In genomic region chr11:26962040-26962927, GRCm38 (mm10) we compare ENCODE assay signal across 8 mouse cellular contexts.
DNase-seq lines count a peak whose midpoint lies in the region; ATAC-seq lines count a peak whose summit lies in the region.

No protein-coding gene starts in this region.

- no peak overlapping the region for H3K4me3 ChIP-seq in heart, embryonic 14.5 days (ENCODE audit: control insufficient read depth in 1 of 2, insufficient read depth in 1 of 2, low read depth in 1 of 2, low read length in 2 of 2)
- H3K4me3 ChIP-seq in forebrain, embryonic 14.5 days (ENCODE audit: low read depth, low read length): no peak overlapping the region
- H3K4me3 ChIP-seq in midbrain, embryonic 12.5 days: no peak overlapping the region

- DNase-seq in heart, postnatal 4 days: no peak
- DNase-seq in R1 (ENCODE audit: low read depth, low spot score) (peak; percentile 8), liver (no peak)
- peak; percentile 84 for DNase-seq in forebrain, embryonic 14.5 days (ENCODE audit: low spot score)
- DNase-seq in urinary bladder, postnatal 14 days (ENCODE audit: low spot score): no peak
- no peak for DNase-seq in right cerebral cortex, postnatal 14 days

- H3K4me2 ChIP-seq in heart, embryonic 14.5 days (ENCODE audit: low read length): peak overlapping the region; percentile 41
- H3K4me2 ChIP-seq in forebrain, embryonic 14.5 days (ENCODE audit: low read length): no peak overlapping the region
- H3K4me2 ChIP-seq in midbrain, embryonic 12.5 days (replicated peaks): no peak overlapping the region

- H3K36me3 ChIP-seq in heart, embryonic 14.5 days (ENCODE audit: control insufficient read depth, insufficient read depth, low read length): no peaks in the 10 kb centered on the region
- H3K36me3 ChIP-seq in forebrain, embryonic 14.5 days (ENCODE audit: control insufficient read depth, insufficient read depth, low read length): no peaks in the 10 kb centered on the region
- H3K36me3 ChIP-seq in midbrain, embryonic 12.5 days: no peaks in the 10 kb centered on the region

- H3K27me3 ChIP-seq in heart, embryonic 14.5 days (ENCODE audit: control insufficient read depth, insufficient read depth, low read length): no peaks in the 10 kb centered on the region
- H3K27me3 ChIP-seq in forebrain, embryonic 14.5 days (replicated peaks; ENCODE audit: control insufficient read depth, insufficient read depth, low read length): no peaks in the 10 kb centered on the region
- H3K27me3 ChIP-seq in midbrain, embryonic 12.5 days: no peaks in the 10 kb centered on the region

- 32% methylated on average over 18 of the region's 18 CpGs for WGBS in heart, embryonic 14.5 days
- WGBS in forebrain, embryonic 14.5 days: 21% methylated on average over 18 of the region's 18 CpGs
- WGBS in midbrain, embryonic 12.5 days: 63% methylated on average over 18 of the region's 18 CpGs

- H3K9ac ChIP-seq in heart, embryonic 14.5 days (ENCODE audit: low read length): no peak overlapping the region
- no peak overlapping the region for H3K9ac ChIP-seq in forebrain, embryonic 14.5 days (ENCODE audit: low read length)
- H3K9ac ChIP-seq in midbrain, embryonic 12.5 days (replicated peaks): no peak overlapping the region

- ATAC-seq in heart, embryonic 14.5 days (ENCODE audit: insufficient number of reproducible peaks, insufficient read depth, low FRiP score, low read depth): no peak
- ATAC-seq in forebrain, embryonic 14.5 days: peak; percentile 68
- peak; percentile 14; the same call in 1 of the 2 replicates for ATAC-seq in midbrain, embryonic 12.5 days (ENCODE audit: low FRiP score, low read depth)

- H3K4me1 ChIP-seq in heart, embryonic 14.5 days (ENCODE audit: control insufficient read depth in 2 of 2, insufficient read depth in 2 of 2, low read length in 2 of 2): peaks cover 7 to 12% of the 10 kb centered on the region in 2 experiments
- H3K4me1 ChIP-seq in forebrain, embryonic 14.5 days (ENCODE audit: control insufficient read depth, insufficient read depth, low read length): peaks cover 10% of the 10 kb centered on the region; the same call in 1 of the 2 replicates
- peaks cover 7% of the 10 kb centered on the region for H3K4me1 ChIP-seq in midbrain, embryonic 12.5 days

- no peaks in the 10 kb centered on the region for H3K9me3 ChIP-seq in heart, embryonic 14.5 days (ENCODE audit: control insufficient read depth, low read length)
- H3K9me3 ChIP-seq in forebrain, embryonic 14.5 days (replicated peaks; ENCODE audit: control insufficient read depth, low read length): no peaks in the 10 kb centered on the region
- no peaks in the 10 kb centered on the region for H3K9me3 ChIP-seq in midbrain, embryonic 12.5 days

- peak overlapping the region; percentile 24 to 39 for H3K27ac ChIP-seq in heart, embryonic 14.5 days (replicated peaks in 1 of 2; ENCODE audit: control insufficient read depth in 1 of 2, insufficient read depth in 1 of 2, low read depth in 2 of 2, low read length in 2 of 2)
- 0 out of 2 replicates have a peak overlapping the region, but pooled peaks have one; percentile 29 for H3K27ac ChIP-seq in forebrain, embryonic 14.5 days (ENCODE audit: low read depth, low read length)
- H3K27ac ChIP-seq in midbrain, embryonic 12.5 days (replicated peaks): 0 out of 2 replicates have a peak overlapping the region, but pooled peaks have one; percentile 1

Comparison
In these comparisons a context has a peak if more than half of its experiments do, and no peak if none do; other contexts are left out.
1. DNase-seq: peak in R1 (single experiment) and forebrain, embryonic 14.5 days (single experiment); none in heart, postnatal 4 days (single experiment), urinary bladder, postnatal 14 days (single experiment), right cerebral cortex, postnatal 14 days (single experiment) and liver (single experiment).
2. Peak in every context shown above with its lines, with median percentiles within 50 percentile points of each other: H3K27ac ChIP-seq.